Mouse (Mus musculus): ENCODE data around the gene Nectin1. TPM values are rescaled to one million over a fixed set of nuclear protein-coding genes. Genes with fewer than 3 reads are reported as not detected.

The Nectin1 gene
- total RNA-seq, 1 experiment from 2014 or later: 0.78 TPM

DNA sequence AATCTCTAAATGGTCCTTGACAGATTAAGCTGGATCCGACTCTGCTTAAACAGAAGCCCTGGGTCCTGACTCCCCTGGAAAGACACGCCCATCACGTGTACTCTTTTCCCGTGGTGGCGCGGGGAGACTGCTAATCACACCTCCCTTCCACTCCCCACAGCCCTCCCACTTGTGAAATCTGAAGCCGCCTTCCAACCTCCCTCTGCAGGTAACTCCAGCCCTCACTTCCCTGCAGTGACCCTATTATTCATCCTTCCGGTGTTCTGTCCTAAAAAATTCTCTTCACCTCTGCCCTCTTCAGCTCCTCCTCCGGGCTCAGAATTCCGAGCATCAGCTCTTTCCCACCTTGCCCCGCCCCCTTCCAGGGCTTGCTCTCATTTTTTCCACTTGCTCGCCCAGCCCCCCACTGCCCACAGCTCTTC is 5.9 kb upstream of the Nectin1 start:
- ATAC-seq (replicated peaks; ENCODE audit: low read depth, poor library complexity, severe bottlenecking): no peak

DNA sequence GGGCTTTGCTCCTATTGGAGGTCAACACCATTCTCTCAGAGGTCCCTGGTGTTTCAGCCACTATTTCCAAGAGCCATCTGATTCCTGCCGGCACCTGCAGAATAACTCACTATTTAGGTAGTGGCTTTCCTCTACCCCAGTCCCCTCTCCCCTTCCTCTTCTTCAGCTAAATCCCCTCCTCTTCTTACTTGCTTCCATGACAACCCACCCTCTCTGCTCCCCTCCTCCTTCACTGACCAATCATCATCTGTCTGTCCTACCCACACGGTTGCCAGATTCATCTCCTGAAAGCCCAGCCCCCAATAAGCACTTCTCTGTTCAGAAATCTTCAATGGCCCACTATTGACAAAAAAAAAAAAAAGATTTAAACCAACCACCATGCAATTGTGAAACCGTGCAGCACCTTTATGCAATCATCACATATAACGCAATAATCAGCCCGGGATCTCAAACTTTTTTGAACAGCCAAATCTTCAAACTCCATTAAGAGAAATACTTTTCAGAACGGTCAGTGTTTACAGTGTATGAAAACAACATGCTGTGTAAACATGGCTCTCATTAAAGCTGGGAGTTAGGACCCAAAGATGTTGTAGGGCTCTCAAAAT is 5.2 kb upstream of the Nectin1 start:
- no peak for ATAC-seq (replicated peaks; ENCODE audit: low read depth, poor library complexity, severe bottlenecking)

DNA sequence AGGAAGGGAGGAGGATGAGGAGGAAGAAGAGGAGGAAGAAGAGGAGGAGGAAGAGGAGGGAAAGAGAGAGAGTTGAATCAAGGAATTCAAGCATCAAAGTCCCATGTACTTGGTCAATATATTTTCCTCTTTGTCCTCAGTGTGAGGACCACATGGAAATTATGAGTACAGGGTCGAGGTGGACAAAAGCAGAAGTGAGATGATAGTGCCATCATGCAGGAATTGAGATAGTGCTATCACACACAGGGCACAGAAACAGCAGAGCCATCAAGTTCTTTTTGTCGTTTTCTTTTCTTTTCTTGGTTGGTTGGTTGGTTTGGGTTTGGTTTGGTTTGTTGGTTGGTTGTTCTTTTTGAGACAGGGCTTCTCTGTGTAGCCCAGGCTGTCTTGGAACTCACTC is 2.5 kb upstream of the Nectin1 start:
- ATAC-seq (replicated peaks; ENCODE audit: low read depth, poor library complexity, severe bottlenecking): no peak

GRCm38 (mm10) chr9:43742066-43742465 is 1.7 kb upstream of the Nectin1 start:
- ATAC-seq (replicated peaks; ENCODE audit: low read depth, poor library complexity, severe bottlenecking): no peak

GRCm38 (mm10) chr9:43742902-43743646 is 710 bp upstream of the Nectin1 start:
- ATAC-seq (replicated peaks; ENCODE audit: low read depth, poor library complexity, severe bottlenecking): peak; percentile 46

DNA sequence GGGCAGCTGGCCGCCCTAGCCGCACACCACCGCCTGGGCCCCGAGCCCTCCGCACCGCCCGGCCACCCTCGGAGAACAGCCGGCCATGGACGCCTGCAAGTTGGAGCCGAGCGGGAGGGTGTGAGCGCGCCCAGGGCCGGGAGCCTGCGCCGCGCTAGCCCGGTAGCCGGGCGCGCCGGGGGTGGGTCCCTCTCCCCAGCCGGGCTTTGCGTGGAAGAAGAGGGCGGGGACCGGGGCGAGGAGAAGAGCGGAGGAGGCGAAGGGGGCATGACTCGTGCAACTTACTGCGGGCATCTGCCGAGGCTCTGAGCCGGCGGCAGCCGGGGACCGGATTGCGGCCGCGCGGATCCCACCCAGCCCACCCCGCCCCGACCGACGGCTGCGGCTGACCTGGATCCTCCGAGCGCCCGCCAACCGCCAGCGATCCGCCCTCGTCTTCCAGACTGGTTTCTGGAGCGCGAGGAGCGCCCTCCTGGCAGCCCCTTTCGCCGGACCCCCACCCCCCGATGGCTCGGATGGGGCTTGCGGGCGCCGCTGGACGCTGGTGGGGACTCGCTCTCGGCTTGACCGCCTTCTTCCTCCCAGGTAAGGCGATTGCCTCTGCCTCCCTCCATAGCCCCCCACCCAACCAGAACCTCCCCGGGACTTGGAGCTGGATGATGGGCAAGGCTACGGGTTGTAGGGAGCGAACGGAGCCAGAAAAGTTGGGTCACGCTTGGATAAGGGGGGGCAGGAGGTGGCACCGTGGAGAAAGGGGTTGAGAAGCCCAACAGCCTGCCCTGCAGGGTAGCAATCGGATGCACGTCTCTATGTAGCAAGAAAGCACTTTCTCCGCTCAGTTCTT is 576 bp downstream of the Nectin1 start:
- 0 out of 2 replicates have a peak, but pooled peaks have one; percentile 22 for ATAC-seq (replicated peaks; ENCODE audit: low read depth, poor library complexity, severe bottlenecking)

GRCm38 (mm10) chr9:43745051-43745792 is 1.4 kb downstream of the Nectin1 start:
- no peak; the same call in 1 of the 2 replicates for ATAC-seq (replicated peaks; ENCODE audit: low read depth, poor library complexity, severe bottlenecking)

GRCm38 (mm10) chr9:43745951-43746703 is 2.3 kb downstream of the Nectin1 start:
- no peak for ATAC-seq (replicated peaks; ENCODE audit: low read depth, poor library complexity, severe bottlenecking)

GRCm38 (mm10) chr9:43747710-43748109 is 3.9 kb downstream of the Nectin1 start:
- no peak for ATAC-seq (replicated peaks; ENCODE audit: low read depth, poor library complexity, severe bottlenecking)

DNA sequence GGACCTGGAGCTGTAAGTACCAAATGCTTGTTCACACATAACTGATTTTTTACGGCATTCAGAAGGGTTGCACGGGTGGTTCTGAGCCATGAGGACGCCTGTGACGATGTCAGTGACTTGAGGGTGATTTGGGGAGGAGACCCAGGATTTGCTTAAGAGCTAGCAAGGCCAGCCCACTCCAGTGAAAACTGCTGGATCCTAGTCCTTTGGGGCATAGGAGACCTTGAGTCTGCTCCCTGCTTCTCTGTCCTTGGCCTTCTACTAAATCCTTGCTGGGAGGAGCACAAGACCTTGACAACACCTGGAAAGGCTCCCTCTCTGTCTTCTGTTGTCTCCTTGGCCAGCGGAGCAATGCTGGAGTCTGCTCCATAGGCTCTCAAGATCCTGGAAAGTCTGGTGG is 4.7 kb downstream of the Nectin1 start:
- no peak for ATAC-seq (replicated peaks; ENCODE audit: low read depth, poor library complexity, severe bottlenecking)

DNA sequence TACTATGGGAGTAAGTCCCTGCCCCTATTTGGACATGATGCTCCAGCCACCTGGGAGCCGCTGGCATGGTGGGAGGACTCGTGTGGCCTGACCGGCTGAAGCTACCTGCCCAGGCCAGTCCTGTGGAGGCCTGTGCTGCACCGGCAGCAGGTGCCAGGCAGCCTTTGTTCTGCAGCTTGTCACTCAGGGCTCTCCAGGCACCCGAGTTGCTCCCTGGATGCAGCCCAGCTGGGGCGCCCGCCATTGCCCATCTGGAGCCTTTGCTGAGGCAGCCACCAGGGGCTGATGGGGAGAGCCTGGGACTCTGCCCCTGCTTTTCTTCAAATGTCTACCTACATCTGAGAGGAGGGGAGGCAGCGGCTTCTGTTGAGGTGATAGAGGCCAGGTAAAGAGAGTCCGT is 6.3 kb downstream of the Nectin1 start:
- no peak for ATAC-seq (replicated peaks; ENCODE audit: low read depth, poor library complexity, severe bottlenecking)

DNA sequence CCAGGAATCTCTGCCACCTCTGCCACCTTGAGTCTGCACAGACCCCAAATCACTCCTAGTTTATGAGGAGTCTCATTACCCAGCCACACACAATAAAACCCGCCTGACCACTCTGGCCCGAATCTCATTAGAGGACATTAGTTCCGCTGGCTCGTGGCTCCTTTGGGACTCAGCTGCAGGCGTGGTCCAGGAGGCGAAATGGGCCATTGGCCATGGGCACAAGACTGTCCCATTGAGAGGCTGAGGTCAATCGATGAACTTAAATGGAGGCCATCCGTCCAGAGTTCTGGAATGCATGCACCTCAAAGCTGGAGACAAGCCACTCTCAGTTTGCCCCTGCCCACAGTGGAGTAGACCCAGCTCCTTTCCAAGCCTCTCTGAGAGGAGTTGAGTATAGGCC is 7.3 kb downstream of the Nectin1 start:
- no peak for ATAC-seq (replicated peaks; ENCODE audit: low read depth, poor library complexity, severe bottlenecking)

DNA sequence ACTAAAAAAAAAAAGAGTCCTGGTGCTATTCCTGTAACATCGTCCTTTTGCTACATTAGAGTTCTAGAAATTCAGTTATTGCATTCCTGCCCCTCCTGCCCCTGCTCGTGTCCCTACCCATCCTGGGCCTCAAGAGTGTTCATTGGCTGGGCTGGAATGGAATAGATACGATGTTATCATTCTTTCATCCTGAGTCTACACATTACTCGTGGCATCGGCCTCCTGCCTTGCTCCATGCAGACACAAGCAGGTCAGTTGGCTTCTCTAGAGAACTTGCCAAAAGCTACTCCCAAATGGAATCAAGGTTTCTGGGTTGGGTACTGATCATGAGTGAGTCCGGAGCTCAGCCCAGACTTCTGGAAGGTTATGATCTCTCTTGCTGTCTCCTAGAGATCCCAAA is 9.7 kb downstream of the Nectin1 start:
- no peak for ATAC-seq (replicated peaks; ENCODE audit: low read depth, poor library complexity, severe bottlenecking)

DNA sequence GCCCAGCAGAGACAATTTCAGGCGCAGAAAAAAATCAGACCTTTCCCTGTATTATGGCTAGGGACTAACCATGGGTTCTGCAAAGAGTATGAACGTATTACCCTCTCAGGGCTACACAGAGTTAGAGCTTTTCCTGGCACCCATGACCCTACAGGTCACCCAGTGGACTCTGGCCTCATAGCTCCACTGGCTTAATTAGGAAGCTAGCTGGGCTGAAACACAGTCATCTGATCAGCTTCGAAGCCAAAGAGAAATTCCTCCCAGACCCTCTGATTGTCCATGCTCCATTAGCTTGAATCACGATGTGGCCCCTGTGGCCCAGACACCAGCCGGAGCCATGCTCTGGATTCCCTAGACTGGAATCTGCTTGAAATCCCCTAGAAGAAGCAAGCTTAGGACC is 10.3 kb downstream of the Nectin1 start:
- no peak for ATAC-seq (replicated peaks; ENCODE audit: low read depth, poor library complexity, severe bottlenecking)

GRCm38 (mm10) chr9:43754768-43755197 is 11.0 kb downstream of the Nectin1 start:
- no peak for ATAC-seq (replicated peaks; ENCODE audit: low read depth, poor library complexity, severe bottlenecking)

DNA sequence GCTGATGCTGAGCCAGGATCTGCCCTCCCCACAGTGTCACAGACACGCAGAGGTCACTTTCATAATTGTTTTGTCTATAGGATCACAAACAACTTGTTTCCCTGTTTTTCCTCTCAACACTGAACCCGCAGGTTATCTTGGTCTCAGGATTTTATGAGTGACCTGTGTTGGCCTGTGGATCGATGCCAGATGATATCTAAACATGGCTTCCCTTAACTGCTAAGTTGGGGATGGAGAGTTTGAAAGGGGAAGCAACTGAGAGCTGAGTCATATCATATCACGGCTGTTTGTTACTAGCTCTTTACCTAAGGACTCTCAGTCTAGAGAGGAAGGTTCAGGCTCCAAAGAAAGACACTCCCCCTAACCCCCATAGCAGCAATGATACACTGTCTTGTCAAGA is 11.7 kb downstream of the Nectin1 start:
- peak; percentile 62 for ATAC-seq (replicated peaks; ENCODE audit: low read depth, poor library complexity, severe bottlenecking)

- no peak for ATAC-seq (replicated peaks; ENCODE audit: low read depth, poor library complexity, severe bottlenecking)
Measured at GRCm38 (mm10) chr9:43755928-43756327, 12.1 kb downstream of the Nectin1 start.

DNA sequence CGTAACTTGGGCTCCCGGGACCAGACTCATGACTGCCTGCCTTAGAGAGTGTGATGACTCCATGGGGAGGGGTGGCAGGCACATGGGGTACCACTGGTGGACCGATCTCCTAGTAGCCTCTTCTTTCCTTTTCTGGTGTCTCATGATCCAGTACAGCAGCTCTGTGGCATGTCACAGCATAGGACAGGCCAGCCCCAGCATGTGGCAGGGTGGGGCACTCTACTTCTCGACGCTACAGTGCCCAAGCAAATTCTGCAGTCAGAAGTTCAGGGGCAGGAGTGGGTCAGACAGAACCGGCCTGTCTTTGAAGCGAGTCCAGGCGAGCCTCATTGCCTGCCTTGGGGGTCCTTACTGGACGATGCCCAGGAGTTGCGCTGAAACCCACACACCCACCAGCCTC is 13.4 kb downstream of the Nectin1 start:
- ATAC-seq (replicated peaks; ENCODE audit: low read depth, poor library complexity, severe bottlenecking): no peak

Data from common myeloid progenitor, adult 5-6 weeks (primary cell).